Mouse (Mus musculus): ENCODE measurements around the gene Mettl7a3.
A peak's percentile ranks its signal among the peaks of the same experiment; 100 is the strongest.
"Not testable (repeated sequence)": the region's sequence is repeated elsewhere in the genome, so short reads cannot be mapped to it uniquely, and the experiment has no call there.

Gene Mettl7a3

GRCm38 (mm10) chr15:100334629-100335028 lies at the start of gene Mettl7a3:
Gene Mettl7a3 (plus strand): TSS chr15:100334929.
- DNase-seq (ENCODE audit: low read depth) = no peak

DNA sequence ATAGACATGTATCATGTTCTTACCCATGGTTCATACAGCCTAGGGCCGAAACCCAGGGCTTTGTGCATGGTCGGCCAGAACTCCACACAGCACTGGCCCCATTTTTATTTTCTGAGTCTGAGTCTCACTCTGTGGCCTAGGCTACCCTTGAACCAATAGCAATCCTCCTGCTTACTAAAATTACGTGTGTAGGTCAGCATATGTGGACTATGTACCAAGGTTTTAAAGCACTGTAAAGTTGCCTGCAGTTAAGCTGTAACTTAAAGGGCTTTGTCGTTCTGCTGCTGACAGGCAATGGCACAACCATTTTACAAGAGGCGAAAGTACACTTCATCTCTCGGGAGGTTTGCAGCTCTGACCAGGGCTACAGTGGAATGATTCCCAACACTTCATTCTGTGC lies 45.7 kb upstream of the Mettl7a3 start:
- DNase-seq (ENCODE audit: low read depth) = no peak

DNA sequence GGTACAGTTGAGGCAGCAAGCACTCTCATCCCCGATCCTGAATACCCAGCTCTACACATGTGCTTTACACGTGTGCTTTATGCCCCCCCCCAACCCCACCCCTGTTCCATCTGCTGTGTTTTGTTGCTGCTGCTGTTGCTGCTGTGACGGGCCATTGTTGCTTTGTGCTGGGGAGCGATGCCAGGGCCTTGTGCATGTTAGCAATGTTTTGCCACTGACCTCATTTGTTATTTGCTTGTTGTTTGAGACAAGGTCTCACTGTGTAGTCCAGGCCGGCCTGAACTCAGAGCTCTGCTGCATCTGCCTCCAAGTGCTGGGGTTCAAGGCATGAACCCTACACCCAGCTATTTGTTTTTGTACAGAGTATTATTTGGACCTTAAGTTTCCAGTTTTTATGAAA lies 43.9 kb upstream of the Mettl7a3 start:
- no peak for DNase-seq (ENCODE audit: low read depth)

GRCm38 (mm10) chr15:100292326-100292725 lies 42.4 kb upstream of the Mettl7a3 start:
- no peak for DNase-seq (ENCODE audit: low read depth)

GRCm38 (mm10) chr15:100297856-100298255 lies 36.9 kb upstream of the Mettl7a3 start:
- no peak for DNase-seq (ENCODE audit: low read depth)

DNA sequence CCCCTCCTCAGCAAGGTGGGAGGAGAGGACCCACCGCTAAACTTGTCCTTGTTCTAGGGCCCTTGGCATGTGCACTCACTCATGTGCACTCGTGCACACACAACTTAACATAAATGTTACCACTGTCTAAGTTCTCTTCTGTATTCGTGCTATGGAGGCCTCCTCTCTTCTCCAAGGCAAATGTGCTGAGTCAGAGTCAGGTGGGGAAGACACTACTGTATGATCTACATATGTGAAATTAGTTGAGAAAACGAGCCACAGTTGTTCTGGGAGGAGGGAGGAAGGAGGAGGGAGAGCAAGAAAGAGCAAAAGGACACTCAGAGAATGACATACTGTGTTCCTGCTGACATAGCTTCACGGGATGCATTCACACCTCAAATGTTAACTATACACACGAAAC lies 34.2 kb upstream of the Mettl7a3 start:
- DNase-seq (ENCODE audit: low read depth) = no peak

DNA sequence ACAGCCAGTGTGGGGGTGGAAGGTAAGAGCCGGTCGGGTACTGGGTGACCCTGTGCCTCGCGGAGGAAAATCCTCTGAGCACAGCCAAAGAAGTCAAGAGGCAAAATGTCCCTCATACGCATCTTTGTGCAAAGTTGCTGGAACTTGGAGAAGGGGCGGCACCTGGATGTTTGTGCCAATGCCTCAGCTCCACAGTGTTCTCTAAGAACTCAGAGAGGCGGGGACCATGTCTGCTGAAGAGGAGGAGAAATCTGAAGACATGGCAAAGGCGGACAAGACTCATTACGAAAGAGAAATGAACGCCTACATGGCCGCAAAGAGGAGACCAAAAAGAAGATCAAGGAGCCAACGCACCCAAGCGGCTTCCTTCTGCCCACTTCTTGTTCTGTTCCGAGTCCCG lies 33.2 kb upstream of the Mettl7a3 start:
- no peak for DNase-seq (ENCODE audit: low read depth)

DNA sequence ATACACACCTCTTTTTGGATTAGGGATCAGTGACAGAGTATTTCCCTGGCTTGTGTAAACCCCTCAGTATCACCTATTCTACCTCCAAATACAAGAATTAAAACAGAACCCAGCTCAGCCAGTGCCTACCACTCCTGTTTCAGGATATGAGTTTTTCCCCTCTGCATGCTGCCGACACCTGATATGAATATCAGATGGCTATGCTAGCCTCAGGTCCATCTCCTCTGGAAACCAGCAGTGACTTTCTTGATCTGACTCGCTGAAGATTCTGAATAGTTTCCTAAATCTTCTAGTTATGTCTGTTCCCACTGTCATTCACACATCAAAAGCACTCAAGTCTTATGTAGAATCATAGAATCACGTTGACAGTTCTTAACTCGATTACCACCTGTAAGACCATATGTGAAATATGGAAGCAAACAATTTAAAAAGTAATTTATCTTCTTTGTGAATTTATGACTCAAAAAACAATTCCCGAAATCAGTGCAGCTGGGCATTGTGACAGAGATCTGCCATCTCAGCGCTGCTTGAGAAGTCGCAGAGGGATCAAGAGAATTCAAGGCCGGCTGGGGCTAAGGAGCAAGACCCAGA lies 31.2 kb upstream of the Mettl7a3 start:
- no peak for DNase-seq (ENCODE audit: low read depth)

DNA sequence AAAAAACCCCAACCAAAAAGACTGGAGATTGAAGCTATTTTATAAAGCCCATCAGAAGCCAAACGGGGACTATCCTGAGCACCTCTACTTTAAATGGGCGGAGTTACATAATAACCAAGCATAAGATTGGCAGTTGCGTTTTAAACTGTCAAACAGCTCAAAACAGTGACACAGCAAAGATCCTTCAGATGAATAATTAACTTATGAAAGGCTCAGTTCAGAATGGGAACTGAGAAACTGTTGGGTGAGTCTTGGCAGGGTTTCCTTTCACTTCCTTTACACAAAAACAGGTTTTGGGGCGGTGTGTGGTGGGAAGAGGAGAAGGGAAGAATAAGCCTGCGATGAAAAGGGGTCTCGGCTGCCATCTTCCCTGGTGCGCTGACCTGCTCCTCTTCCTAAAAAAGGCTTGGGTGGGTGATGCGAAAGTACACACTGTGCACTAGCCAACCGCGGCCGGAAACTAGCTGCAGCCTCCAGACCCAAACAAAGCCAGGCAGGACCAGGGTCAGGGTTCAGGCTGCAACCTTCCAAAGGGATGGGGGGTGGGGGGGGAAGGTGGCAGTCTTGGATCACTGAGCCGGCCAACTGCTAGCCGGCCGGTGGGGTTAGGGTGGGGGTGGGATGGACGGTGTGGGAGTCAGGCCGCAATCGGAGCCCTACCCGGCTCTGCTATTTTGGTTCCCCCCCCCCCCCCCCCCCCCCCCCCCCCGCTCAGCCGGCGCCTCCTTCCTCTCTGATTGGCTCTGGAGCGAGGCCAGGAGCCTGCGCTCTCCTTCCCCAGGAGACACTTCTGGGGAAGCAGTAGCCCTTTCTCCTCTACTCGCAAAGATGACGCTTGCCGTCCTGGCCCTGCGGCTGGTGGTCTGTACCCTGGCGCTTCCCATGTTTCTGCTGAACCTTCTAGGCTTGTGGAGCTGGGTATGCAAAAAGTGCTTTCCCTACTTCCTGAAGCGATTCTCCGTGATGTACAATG lies 30.4 kb upstream of the Mettl7a3 start, which contains the start of gene Mettl7a1:
TSS of gene Mettl7a1 (plus strand) at position 122 of the 973 bp plus-strand sequence.
- peak; percentile 92 for DNase-seq (ENCODE audit: low read depth)

DNA sequence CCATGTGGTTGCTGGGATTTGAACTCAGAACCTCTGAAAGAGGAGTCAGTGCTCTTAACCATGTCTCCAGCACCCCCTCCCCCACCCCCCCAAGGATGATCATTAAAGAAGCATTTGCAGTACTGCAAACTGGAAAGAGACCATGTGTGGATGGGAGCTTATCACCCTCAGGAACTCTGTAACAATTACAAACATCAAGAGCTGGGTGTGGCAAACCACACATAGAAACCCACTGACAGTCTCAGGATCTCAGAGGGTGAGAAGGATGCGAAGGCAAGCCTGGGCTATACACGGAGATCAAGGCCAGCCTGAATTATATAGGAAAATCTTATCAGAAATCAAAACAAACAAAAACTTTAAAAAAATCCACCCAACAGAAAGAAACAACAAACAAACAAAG lies 28.5 kb upstream of the Mettl7a3 start:
- no peak for DNase-seq (ENCODE audit: low read depth)

DNA sequence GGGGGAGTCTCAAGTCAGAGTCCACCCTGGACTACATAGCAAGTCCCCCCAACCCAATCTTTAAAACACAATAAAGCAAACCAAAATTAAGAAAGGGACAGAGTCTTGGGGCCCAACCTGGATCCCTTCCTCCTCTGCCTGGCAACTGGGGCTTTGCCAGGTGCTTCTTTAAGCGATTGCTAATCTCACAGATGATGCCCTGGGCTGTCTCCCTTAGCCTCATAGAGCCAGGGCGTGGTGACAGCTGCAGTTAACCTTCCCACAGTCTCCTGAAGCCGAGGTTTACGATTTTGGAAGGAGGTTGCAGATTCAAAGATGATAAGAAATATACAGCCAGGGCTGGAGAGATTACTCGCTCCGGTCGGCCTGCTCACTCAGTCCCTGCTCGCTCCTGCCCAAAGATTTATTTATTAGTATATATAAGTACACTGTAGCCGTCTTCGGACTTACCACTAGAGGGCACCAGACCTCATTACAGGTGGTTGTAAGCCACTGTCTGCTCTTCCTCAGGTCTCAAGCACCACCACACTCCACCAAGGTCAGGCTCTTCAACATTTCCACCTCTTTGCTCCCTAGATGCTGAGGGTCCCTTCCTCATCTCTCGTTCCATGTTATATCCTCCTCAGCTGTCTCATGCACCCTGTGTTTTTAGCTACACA lies 27.2 kb upstream of the Mettl7a3 start:
- DNase-seq (ENCODE audit: low read depth) = peak; percentile 77

DNA sequence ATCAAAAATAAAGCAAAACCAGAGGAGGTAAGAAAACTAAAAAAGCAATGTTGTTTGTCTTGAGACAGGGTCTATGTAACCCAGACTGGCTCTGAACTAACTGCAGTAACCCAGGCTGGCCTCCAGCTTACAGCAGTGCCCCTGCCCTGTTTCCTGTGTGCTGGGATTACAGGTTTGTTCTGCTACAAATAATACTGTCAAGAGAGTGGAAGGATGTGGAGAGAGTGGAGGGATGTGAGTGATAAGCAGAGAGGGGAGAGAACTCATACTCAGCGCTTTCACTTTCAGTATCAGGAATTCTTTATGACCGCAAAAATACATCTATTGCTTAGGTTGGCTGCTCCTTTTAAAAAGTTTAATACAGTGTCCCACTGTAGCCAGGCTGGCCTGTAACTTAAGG lies 22.4 kb upstream of the Mettl7a3 start:
- peak; percentile 2 for DNase-seq (ENCODE audit: low read depth)

DNA sequence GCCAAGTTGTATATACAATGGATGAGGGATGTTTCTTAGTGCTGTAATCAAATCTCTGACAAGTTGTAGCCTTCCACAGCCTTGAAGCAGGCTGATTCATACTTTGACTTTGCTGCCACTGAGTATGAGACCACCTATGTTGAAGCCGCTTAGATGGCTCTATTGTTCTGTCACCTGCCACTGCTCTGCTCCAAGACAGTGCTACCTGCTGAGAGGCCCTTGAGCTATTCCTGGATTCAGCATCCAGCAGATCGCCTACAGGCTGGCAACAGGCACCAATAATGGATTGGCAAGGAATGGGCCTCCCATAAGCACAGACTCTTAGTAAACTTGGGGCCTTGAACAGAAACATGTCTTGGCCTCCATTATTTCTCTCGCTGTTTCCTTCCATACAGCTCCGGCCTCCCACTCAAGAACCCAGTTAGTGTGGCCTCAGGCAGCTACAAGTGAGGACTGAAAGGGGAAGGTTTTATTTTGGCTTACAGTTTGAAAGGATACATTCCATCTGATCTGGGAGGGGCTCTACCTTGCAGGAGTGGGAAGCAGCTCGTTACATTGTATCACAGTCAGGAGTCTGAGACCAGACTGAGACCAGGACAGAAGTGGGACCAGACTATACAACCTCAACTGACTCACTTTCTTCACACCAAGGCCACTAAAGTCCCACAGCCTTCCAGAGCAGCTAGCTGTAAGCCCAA lies 20.1 kb upstream of the Mettl7a3 start:
- peak; percentile 0 for DNase-seq (ENCODE audit: low read depth)

DNA sequence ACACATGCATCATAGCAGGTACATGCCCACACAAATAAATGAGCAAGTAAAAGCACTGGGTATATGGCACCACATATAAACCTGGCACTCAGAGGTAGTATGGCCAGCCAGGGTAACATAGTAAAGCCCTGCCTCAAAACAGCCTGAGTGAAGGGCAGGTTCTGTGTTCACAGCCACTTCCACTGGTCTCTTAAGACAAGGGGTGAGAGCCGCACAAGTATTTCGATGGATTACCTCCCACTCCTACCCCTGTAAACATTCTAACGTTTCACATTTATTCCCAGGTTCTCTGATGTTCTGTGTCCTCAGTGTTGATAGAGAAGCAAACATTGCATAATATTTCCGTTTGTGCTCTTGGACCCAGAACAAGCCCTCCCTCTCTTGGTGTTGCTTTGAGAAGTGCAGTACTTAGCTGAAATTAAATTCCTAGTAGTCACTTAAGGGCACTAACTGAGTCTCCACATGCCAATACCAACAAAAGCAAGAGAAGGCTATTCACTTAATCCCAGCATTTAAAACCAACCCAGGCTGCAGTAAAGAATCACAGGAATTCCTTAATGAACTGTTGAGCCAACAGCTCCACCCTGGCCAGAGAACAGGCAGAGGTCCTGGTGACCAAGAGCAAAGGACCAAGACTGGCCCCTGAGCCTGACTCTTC lies 16.6 kb upstream of the Mettl7a3 start:
- DNase-seq (ENCODE audit: low read depth) = peak; percentile 12

- no peak for DNase-seq (ENCODE audit: low read depth)
Measured at GRCm38 (mm10) chr15:100319884-100320283, 14.8 kb upstream of the Mettl7a3 start.

DNA sequence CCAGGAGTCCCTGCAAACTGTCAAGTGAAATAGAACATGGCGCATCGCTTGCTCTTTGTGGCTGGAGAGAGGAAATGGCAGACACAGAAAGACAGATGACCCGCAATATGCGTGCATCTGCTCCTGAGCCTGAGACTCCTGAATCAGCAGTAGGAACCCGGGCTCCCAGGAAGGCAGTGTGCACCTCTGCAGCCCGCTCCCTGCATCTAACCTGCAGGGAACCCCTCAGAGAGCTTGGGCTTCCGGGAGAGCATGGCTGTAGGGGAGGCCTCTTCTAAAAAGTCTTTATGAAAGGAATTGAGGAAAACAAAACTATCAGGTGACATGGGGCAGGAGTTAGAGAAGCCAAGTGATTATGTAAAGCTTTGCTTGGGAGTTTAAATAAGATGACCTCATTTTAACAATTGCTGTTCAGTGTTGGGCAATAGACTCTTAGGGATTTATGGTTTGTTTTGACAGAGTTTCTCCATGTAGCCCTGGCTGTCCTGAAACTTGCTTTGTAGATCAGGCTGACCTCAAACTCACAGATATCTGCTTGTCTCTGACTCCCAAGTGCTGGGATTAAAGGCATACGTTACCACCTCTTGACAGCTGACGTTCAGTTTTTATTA lies 14.3 kb upstream of the Mettl7a3 start:
- DNase-seq (ENCODE audit: low read depth) = peak; percentile 74

- peak; percentile 74 for DNase-seq (ENCODE audit: low read depth)
Measured at GRCm38 (mm10) chr15:100321134-100321533, 13.6 kb upstream of the Mettl7a3 start.

- peak; percentile 55 for DNase-seq (ENCODE audit: low read depth)
Measured at GRCm38 (mm10) chr15:100324021-100324591, 10.6 kb upstream of the Mettl7a3 start.

GRCm38 (mm10) chr15:100325235-100325634 lies 9.5 kb upstream of the Mettl7a3 start:
- peak; percentile 2 for DNase-seq (ENCODE audit: low read depth)

DNA sequence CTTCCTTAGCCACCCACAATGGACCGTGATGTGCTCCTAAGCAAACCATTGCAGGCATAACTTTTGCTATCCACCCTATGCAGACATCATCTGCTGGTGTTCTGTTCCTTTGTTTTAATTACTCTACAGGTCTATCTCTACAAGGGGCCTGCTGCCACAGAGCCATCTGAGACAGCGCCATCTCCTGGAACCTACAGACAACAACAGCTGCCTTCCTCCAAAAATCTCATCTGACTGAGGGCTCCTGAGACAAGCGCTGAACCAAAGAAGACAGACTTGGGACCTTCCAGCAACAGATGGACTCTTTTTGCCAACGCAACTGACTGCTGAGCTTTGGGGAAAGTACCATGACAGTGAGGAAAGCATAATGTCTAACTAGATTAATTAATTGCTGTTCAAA lies 6.6 kb upstream of the Mettl7a3 start:
- peak; percentile 1 for DNase-seq (ENCODE audit: low read depth)

GRCm38 (mm10) chr15:100329336-100329735 lies 5.4 kb upstream of the Mettl7a3 start:
- DNase-seq (ENCODE audit: low read depth) = not testable (repeated sequence)

All from NIH3T3 (cell line).